Mouse (Mus musculus) ZHBTc4 (cell line): ENCODE data around the gene Dync1li1.

Experiments
- DNase-seq: peaks from one replicate; pipeline ENCODE4 v3.0.0-alpha.2; 2011; ENCODE audit warnings: low read depth, low spot score

Gene Dync1li1

GRCm38 (mm10) chr9:114729911-114730805, 41.6 kb downstream of the Dync1li1 start:
- peak; percentile 40 for DNase-seq

- DNase-seq: peak; percentile 97
Observed at GRCm38 (mm10) chr9:114731011-114731755, 42.6 kb downstream of the Dync1li1 start, which contains the start of gene Cmtm6. Gene Cmtm6, plus strand, starts transcription at chr9:114731116.

GRCm38 (mm10) chr9:114731871-114732682, 43.5 kb downstream of the Dync1li1 start:
- DNase-seq: no peak

GRCm38 (mm10) chr9:114733238-114733637, 44.6 kb downstream of the Dync1li1 start:
- DNase-seq: no peak

- DNase-seq: no peak
Observed at GRCm38 (mm10) chr9:114736442-114736841, 47.9 kb downstream of the Dync1li1 start.

- DNase-seq: no peak
Observed at GRCm38 (mm10) chr9:114740336-114740735, 51.7 kb downstream of the Dync1li1 start.

- no peak for DNase-seq
Observed at GRCm38 (mm10) chr9:114742731-114743130, 54.1 kb downstream of the Dync1li1 start.

GRCm38 (mm10) chr9:114745163-114745562, 56.6 kb downstream of the Dync1li1 start:
- DNase-seq: no peak

- DNase-seq: no peak
Observed at GRCm38 (mm10) chr9:114745654-114746053, 57.1 kb downstream of the Dync1li1 start.

- DNase-seq: no peak
Observed at GRCm38 (mm10) chr9:114747012-114747411, 58.4 kb downstream of the Dync1li1 start.

- DNase-seq: peak; percentile 64
Observed at GRCm38 (mm10) chr9:114747466-114747865, 58.9 kb downstream of the Dync1li1 start.

- DNase-seq: no peak
Observed at GRCm38 (mm10) chr9:114751582-114751981, 63.0 kb downstream of the Dync1li1 start.

- no peak for DNase-seq
Observed at GRCm38 (mm10) chr9:114752311-114752710, 63.7 kb downstream of the Dync1li1 start.

- peak; percentile 94 for DNase-seq
Observed at GRCm38 (mm10) chr9:114752863-114753484, 64.4 kb downstream of the Dync1li1 start.

GRCm38 (mm10) chr9:114758272-114758671, 69.7 kb downstream of the Dync1li1 start:
- no peak for DNase-seq

- no peak for DNase-seq
Observed at GRCm38 (mm10) chr9:114758801-114759200, 70.2 kb downstream of the Dync1li1 start.

GRCm38 (mm10) chr9:114759886-114760285, 71.3 kb downstream of the Dync1li1 start:
- no peak for DNase-seq

- DNase-seq: no peak
Observed at GRCm38 (mm10) chr9:114760353-114760752, 71.8 kb downstream of the Dync1li1 start.

GRCm38 (mm10) chr9:114761848-114762247, 73.3 kb downstream of the Dync1li1 start:
- DNase-seq: peak; percentile 74

GRCm38 (mm10) chr9:114763341-114763740, 74.8 kb downstream of the Dync1li1 start:
- DNase-seq: peak; percentile 81

GRCm38 (mm10) chr9:114767030-114767429, 78.4 kb downstream of the Dync1li1 start:
- no peak for DNase-seq
